Mouse (Mus musculus): ENCODE measurements at regions not wholly inside any gene's neighbourhood (a gene's known extent, or its start where the extent isn't known, plus 50 kb on each side); places are given as distances from the start of the nearest gene placed in this dataset.

- no peak for TF ChIP-seq POLR2A (IDR thresholded peaks at IDR 0.05; ENCODE audit: extremely low read depth, insufficient read depth, low read length)
- TF ChIP-seq CTCF (IDR thresholded peaks at IDR 0.05; ENCODE audit: low read depth, low read length), result no peak
Measured at GRCm38 (mm10) chr9:72166084-72166483, 54.4 kb upstream of the Tcf12 start.

Measured in liver, adult 2 months (tissue).